Mouse (Mus musculus) forebrain, embryonic 10.5 days (tissue): ENCODE data around the gene Ube2m. TPM values are rescaled to one million over a fixed set of nuclear protein-coding genes. Genes with fewer than 3 reads are reported as not detected.

Experiments used
- DNase-seq: peaks from one replicate; pipeline ENCODE4 v3.0.0-alpha.2; 2017; ENCODE audit warnings: low spot score; ENCODE audit errors: extremely low spot score
- H3K27ac ChIP-seq: fragments of 300-500 bp; sonication (generic); 2 replicates; pipeline ENCODE4 v1.5.1; 2016; ENCODE audit warnings: mild to moderate bottlenecking
- H3K27me3 ChIP-seq: fragments of 300-500 bp; sonication (generic); 2 replicates; pipeline ENCODE4 v1.6.1; 2016; ENCODE audit warnings: mild to moderate bottlenecking; ENCODE audit not compliant: poor library complexity, severe bottlenecking
- H3K36me3 ChIP-seq: fragments of 300-500 bp; sonication (generic); replicated peaks from 2 replicates; pipeline ENCODE4 v1.6.1; 2016; ENCODE audit warnings: mild to moderate bottlenecking, moderate library complexity
- H3K4me1 ChIP-seq: fragments of 300-500 bp; sonication (generic); 2 replicates; pipeline ENCODE4 v1.6.1; 2016
- H3K4me3 ChIP-seq: fragments of 300-500 bp; sonication (generic); 2 replicates; pipeline ENCODE4 v1.5.1; 2016; ENCODE audit warnings: mild to moderate bottlenecking, moderate library complexity
- H3K9me3 ChIP-seq: fragments of 300-500 bp; sonication (generic); 2 replicates; pipeline ENCODE4 v1.6.1; 2016; ENCODE audit warnings: mild to moderate bottlenecking, moderate library complexity
- WGBS: fragments of 180-500 bp; shearing (Covaris S2); methylation state at CpG from one replicate; pipeline ENCODE4 v1.1.7; 2016; 5-methylcytosine and 5-hydroxymethylcytosine counted together
- polyA plus RNA-seq: library from polyadenylated mRNA; unstranded; fragments of >200 nt; fragmentation: Nextera tagmentation; extraction: Ambion mirVana; gene quantifications from 2 replicates; pipeline ENCODE4 v1.2.1, GENCODE M21; 2016

Gene Ube2m
- polyA plus RNA-seq, 1 experiment from 2014 or later, result 82.9 TPM

- H3K9me3 ChIP-seq, result no peaks in the 10 kb centered on the region; the same call in 1 of the 2 replicates
- H3K27ac ChIP-seq, result no peak overlapping the region; the same call in 1 of the 2 replicates
- DNase-seq, result no peak
- peaks cover 37% of the 10 kb centered on the region for H3K36me3 ChIP-seq
- H3K4me3 ChIP-seq, result peak overlapping the region; percentile 68
- 39% methylated on average over 57 of the region's 57 CpGs for WGBS
- H3K4me1 ChIP-seq, result peaks cover 33% of the 10 kb centered on the region
- H3K27me3 ChIP-seq, result peaks cover 27% of the 10 kb centered on the region
Measured at GRCm38 (mm10) chr7:13007341-13008092, 30.6 kb downstream of the Ube2m start.

DNA sequence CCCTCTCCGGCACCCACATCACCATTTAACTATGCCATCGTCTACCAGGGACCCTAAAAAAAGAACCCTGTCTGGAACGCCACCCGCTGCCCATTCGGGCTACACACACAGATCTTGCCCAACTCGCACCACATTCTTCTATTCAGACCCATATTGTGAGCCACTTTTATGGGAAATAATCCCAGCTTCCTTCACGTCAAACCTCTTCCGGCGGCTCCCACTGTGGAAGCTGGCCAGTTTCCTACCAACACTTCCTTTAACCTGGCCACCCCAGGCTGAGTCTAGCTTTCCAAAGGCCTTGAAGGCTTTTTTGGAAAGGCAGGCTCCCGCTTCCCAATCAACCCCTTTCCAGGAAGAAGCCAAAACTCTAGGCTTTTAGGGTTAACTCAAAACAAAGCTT lies 31.5 kb downstream of the Ube2m start:
- Histone ChIP-seq H3K27ac (no peak overlapping the region), H3K4me3 (no peak overlapping the region), H3K9me3 (no peaks in the 10 kb centered on the region; the same call in 1 of the 2 replicates), H3K27me3 (peaks cover 27% of the 10 kb centered on the region), H3K4me1 (peaks cover 33% of the 10 kb centered on the region), H3K36me3 (peaks cover 37% of the 10 kb centered on the region)
- DNase-seq, result no peak
- 90% methylated on average over 10 of the region's 10 CpGs for WGBS

DNA sequence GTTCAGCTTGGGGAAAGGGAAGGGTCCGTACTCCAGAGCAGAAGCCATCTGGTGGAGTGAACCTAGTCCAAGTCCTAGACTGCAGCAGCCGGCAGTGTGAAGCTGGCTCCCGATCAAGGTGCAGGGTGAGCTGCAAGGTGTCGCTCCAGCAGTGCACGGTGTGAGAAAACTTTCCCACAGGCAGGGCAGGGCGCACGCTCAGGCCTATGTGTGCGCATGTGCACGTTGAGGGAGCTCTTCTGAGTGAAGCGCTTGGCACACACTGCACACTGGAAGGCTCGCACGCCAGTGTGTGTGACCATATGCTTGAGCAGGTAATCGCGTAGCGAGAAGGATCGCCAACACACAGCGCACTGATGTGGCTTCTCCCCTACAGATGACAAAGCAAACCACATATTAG lies 32.1 kb downstream of the Ube2m start:
- DNase-seq, result no peak
- Histone ChIP-seq H3K9me3 (no peaks in the 10 kb centered on the region; the same call in 1 of the 2 replicates), H3K4me1 (peaks cover 33% of the 10 kb centered on the region), H3K4me3 (no peak overlapping the region), H3K27ac (no peak overlapping the region), H3K27me3 (peaks cover 27% of the 10 kb centered on the region), H3K36me3 (peaks cover 37% of the 10 kb centered on the region)
- 86% methylated on average over 17 of the region's 17 CpGs for WGBS

- H3K4me3 ChIP-seq, result no peak overlapping the region
- H3K27me3 ChIP-seq, result peaks cover 25% of the 10 kb centered on the region
- WGBS, result 78% methylated on average over 5 of the region's 5 CpGs
- peaks cover 37% of the 10 kb centered on the region for H3K36me3 ChIP-seq
- H3K9me3 ChIP-seq, result no peaks in the 10 kb centered on the region; the same call in 1 of the 2 replicates
- no peak for DNase-seq
- no peak overlapping the region for H3K27ac ChIP-seq
- peaks cover 17% of the 10 kb centered on the region for H3K4me1 ChIP-seq
Measured at GRCm38 (mm10) chr7:13003380-13003779, 34.7 kb downstream of the Ube2m start.

GRCm38 (mm10) chr7:13001584-13001983 lies 36.5 kb downstream of the Ube2m start:
- H3K36me3 ChIP-seq, result peaks cover 20% of the 10 kb centered on the region
- H3K27me3 ChIP-seq, result peaks cover 7% of the 10 kb centered on the region
- peaks cover 3% of the 10 kb centered on the region; the same call in 1 of the 2 replicates for H3K9me3 ChIP-seq
- H3K4me1 ChIP-seq, result no peaks in the 10 kb centered on the region
- DNase-seq, result no peak
- H3K27ac ChIP-seq, result no peak overlapping the region
- H3K4me3 ChIP-seq, result no peak overlapping the region
- WGBS, result 75% methylated on average over 1 of the region's 1 CpGs

DNA sequence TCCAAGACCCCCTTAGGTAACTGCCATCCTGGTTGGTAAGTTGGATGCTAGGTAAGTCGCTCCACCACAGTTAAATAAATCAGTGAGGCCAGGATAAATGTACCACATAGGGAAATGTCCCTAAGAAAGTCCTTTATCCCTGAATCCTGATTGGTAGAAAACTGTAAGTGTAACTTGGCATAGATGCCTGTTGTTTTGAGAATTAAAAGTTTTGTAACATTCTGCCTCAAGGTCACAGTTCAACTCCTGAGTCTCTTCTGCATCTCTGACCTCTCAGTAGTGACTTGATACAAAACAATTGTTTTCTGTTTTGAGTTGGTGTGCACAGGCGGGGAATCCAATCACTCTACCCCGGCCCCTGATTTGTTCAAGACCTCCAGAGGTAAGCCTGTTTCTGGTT lies 39.2 kb downstream of the Ube2m start, which contains the start of gene Trim28:
Gene Trim28, plus strand, starts transcription at position 264 of the 400 bp plus-strand sequence.
- Histone ChIP-seq H3K9me3 (peaks cover 3% of the 10 kb centered on the region; the same call in 1 of the 2 replicates), H3K4me3 (no peak within 1 kb of the TSS), H3K27me3 (no peaks in the 10 kb centered on the region), H3K4me1 (no peaks in the 10 kb centered on the region), H3K27ac (no peak within 1 kb of the TSS), H3K36me3 (no peaks in the 10 kb centered on the region)
- WGBS, result 92% methylated on average over 3 of the region's 3 CpGs
- no peak for DNase-seq

GRCm38 (mm10) chr7:12998053-12998452 lies 40.0 kb downstream of the Ube2m start, which contains the start of gene Slc27a5:
Gene Slc27a5, minus strand, starts transcription at chr7:12998192.
- Histone ChIP-seq H3K36me3 (no peaks in the 10 kb centered on the region), H3K27me3 (no peaks in the 10 kb centered on the region), H3K27ac (no peak within 1 kb of the TSS), H3K9me3 (peaks cover 3% of the 10 kb centered on the region; the same call in 1 of the 2 replicates), H3K4me1 (no peaks in the 10 kb centered on the region), H3K4me3 (no peak within 1 kb of the TSS)
- 85% methylated on average over 5 of the region's 5 CpGs for WGBS
- no peak for DNase-seq

- Histone ChIP-seq H3K36me3 (no peaks in the 10 kb centered on the region), H3K4me3 (no peak overlapping the region), H3K27ac (no peak overlapping the region), H3K27me3 (no peaks in the 10 kb centered on the region), H3K9me3 (peaks cover 3% of the 10 kb centered on the region; the same call in 1 of the 2 replicates), H3K4me1 (no peaks in the 10 kb centered on the region)
- WGBS, result 67% methylated on average over 5 of the region's 5 CpGs
- no peak for DNase-seq
Measured at GRCm38 (mm10) chr7:12997230-12997629, 40.8 kb downstream of the Ube2m start.

GRCm38 (mm10) chr7:12995862-12996261 lies 42.2 kb downstream of the Ube2m start:
- Histone ChIP-seq H3K9me3 (peaks cover 3% of the 10 kb centered on the region; the same call in 1 of the 2 replicates), H3K27me3 (no peaks in the 10 kb centered on the region), H3K4me1 (no peaks in the 10 kb centered on the region), H3K27ac (no peak overlapping the region), H3K36me3 (no peaks in the 10 kb centered on the region), H3K4me3 (no peak overlapping the region)
- DNase-seq, result no peak

- peaks cover 3% of the 10 kb centered on the region; the same call in 1 of the 2 replicates for H3K9me3 ChIP-seq
- DNase-seq, result no peak
- H3K36me3 ChIP-seq, result no peaks in the 10 kb centered on the region
- no peak overlapping the region for H3K4me3 ChIP-seq
- 90% methylated on average over 10 of the region's 10 CpGs for WGBS
- H3K4me1 ChIP-seq, result no peaks in the 10 kb centered on the region
- H3K27ac ChIP-seq, result no peak overlapping the region
- no peaks in the 10 kb centered on the region for H3K27me3 ChIP-seq
Measured at GRCm38 (mm10) chr7:12993148-12993547, 44.9 kb downstream of the Ube2m start.

DNA sequence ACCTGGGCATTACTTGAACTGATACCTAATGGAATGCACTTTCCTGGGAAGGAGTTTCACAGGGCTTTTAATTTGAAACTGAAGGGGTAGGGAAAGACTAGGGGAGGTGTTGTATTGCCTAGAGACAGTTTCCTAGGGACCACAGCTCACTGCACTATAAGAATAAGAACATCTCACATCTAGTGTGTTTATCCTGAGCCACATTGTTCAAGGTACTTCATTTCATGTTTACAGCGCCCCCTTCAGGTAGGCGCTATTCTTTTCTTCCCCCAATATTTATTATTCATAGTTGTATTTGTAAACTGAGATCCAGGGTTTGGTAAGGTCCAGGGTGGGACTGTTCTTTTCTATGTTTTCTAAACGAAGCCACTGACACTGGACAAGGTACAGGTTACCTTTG lies 45.9 kb downstream of the Ube2m start:
- H3K9me3 ChIP-seq, result no peaks in the 10 kb centered on the region
- no peaks in the 10 kb centered on the region for H3K27me3 ChIP-seq
- H3K4me3 ChIP-seq, result no peak overlapping the region
- H3K27ac ChIP-seq, result no peak overlapping the region
- no peak for DNase-seq
- no peaks in the 10 kb centered on the region for H3K36me3 ChIP-seq
- H3K4me1 ChIP-seq, result no peaks in the 10 kb centered on the region
- WGBS, result 11% methylated on average over 3 of the region's 3 CpGs

DNA sequence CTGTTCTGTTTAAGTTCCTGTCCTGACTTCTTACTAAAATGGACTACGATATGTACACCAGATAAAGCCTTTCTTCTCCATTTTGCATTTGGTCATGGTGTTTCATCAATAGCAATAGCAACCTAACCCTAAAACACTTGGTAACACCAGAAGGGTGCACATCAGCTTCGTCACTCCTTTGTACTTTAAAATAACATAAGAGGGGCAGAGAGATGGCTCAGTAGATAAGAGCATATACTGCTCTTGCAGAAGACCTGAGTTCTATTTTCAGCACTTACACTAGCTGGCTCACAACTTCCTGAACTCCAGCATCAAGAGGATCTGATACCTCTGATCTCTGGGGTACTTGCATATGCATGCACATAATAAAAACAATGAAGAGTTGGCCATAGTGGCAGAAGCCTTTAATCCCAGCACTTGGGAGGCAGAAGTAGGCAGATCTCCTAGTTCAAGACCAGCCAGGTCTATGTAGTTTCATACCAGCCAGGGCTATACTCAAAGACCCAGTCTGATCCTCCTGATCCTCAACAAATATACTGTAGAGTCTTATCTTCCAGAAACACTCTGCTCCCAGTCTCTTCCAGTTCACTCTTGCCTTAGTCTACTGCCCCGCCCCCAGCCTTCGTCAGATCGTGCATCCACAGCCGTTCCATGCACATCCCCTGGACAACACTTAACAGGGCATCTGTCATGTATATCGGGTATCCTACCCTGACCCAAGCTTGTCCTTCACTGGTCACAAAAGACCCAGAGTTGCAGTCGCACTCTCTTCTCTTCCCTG lies 50.5 kb downstream of the Ube2m start:
- Histone ChIP-seq H3K27ac (no peak overlapping the region), H3K9me3 (no peaks in the 10 kb centered on the region), H3K27me3 (no peaks in the 10 kb centered on the region), H3K4me3 (no peak overlapping the region), H3K4me1 (no peaks in the 10 kb centered on the region), H3K36me3 (peaks cover 3% of the 10 kb centered on the region)
- DNase-seq, result no peak
- 86% methylated on average over 8 of the region's 8 CpGs for WGBS

DNA sequence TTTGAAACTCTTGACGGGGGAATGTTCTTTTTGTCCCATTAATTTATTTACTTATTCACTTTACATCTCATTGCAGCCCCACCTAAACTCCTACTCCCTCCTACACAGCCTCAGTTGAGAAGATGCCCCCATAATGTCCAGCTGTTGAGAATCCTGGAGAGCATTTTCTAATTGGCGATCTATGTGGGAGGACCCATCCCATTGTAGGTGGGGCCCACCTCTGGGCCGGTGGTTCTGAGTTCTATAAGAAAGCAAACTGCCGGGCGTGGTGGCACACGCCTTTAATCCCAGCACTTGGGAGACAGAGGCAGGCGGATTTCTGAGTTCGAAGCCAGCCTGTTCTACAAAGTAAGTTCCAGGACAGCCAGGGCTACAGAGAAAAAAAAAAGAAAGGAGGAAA lies 51.2 kb downstream of the Ube2m start:
- 88% methylated on average over 8 of the region's 8 CpGs for WGBS
- Histone ChIP-seq H3K4me3 (no peak overlapping the region), H3K27ac (no peak overlapping the region), H3K27me3 (no peaks in the 10 kb centered on the region), H3K4me1 (no peaks in the 10 kb centered on the region), H3K9me3 (no peaks in the 10 kb centered on the region), H3K36me3 (peaks cover 9% of the 10 kb centered on the region)
- DNase-seq, result no peak
